Mouse (Mus musculus) heart, postnatal 14 days (tissue): ENCODE data around the gene Zdhhc14. TPM values are rescaled to one million over a fixed set of nuclear protein-coding genes. Genes with fewer than 3 reads are reported as not detected.

Experiments used
- DNase-seq, 2 experiments: peaks; one replicate each; pipeline ENCODE4 v3.0.0; 2021 to 2022
- intact Hi-C: fragments of 180-260 bp; cut with DNase I; formaldehyde crosslinking; loops from one replicate; pipeline ENCODE4 v1.15.1; 2025
- total RNA-seq, 2 experiments: library from RNA; stranded (reverse); gene quantifications; 2 replicates each; pipeline ENCODE4 v1.2.3; 2021

Zdhhc14 gene
- total RNA-seq, 2 experiments from 2014 or later: 4.1 to 4.4 TPM

DNA sequence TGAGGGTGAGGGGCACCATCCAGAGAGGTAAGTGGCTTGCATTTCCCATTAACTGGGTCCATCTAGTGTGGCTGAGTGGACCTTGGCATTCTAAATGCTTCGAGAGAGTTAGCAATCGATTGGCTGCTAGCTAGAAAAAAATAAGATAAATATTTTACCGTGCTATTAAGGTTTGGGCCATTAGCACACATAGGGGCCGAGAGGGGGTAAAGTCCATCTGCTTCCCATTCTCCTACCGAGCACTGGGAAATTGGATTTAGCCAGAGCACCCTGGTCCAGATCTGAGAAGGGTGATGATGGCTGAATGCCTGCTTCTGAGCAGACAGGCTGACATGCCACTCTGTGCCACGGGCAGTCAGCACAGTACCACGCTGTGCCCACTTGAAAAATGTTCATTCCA lies 263.1 kb downstream of the Zdhhc14 start:
- no peak for DNase-seq
- intact Hi-C loops: no loop called here

DNA sequence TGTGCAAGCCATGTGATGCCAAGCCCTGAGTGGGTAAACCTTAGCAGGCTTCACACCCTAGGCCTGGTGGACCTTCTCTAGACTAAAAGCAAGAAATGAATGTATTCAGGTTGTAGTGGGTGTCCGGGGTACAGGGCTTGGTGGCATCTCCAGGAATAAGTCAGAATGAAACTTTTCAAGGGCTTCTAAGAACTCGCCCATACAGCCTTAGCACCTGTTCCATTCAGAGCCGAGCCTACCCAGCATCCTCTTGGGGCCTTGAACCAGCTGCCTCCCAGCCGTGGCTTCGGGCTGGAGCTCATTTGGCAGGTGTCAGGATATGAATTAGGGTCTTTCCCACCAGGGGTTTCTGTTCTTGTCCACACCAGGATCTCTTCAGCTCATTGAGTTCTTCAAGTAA lies 263.7 kb downstream of the Zdhhc14 start:
- no peak for DNase-seq
- intact Hi-C loops: no loop called here

DNA sequence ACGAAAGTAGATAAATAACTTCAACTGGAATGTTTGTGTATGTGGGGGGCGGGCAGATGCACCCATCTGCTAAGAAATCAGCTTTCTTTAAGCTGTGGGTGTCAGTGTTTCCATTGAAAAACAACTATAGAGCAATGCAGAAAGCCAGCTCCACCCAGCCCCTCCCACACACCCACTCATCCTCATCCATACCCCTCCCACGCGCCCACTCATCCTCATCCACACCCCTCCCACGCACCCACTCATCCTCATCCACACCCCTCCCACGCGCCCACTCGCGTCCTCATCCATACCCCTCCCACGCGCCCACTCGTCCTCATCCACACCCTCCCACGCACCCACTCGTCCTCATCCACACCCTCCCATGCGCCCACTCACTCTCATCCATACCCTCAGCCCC lies 264.5 kb downstream of the Zdhhc14 start:
- DNase-seq: no peak
- intact Hi-C loops: no loop called here

DNA sequence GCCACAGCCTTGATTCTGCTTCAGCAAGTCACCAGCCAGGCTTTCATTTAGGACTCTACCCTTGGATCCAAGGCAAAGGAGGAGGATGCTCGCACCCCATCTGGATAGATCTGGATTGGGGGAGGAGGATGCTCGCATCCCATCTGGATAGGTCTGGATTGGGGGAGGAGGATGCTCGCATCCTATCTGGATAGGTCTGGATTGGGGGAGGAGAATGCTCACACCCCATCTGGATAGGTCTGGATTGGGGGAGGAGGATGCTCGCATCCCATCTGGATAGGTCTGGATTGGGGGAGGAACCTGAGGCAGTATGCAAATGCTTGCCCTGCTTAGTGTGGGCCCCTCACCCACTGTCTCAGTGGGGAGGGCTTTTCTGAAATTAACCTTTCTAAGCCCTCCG lies 271.4 kb downstream of the Zdhhc14 start:
- no peak for DNase-seq
- intact Hi-C loops: no loop called here

DNA sequence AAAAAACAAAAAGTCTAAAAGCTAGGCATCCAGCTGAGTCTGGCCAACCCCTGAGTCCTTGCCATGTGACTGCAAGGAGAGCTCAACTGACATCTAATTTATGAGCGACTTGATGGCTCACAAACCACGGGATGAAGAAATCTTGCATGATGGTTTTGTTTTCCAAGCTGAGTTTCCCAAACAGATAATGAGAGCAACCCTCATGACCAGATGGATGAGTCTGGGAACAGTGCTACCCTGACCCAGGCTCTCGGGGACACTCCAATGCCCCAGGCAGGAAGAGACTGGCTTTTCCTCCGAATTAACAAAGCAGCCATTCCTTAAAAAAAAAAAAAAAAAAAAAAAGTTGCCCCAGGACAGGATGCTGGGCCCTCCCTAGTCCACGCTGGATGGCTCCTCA lies 271.9 kb downstream of the Zdhhc14 start:
- no peak for DNase-seq
- intact Hi-C loops: no loop called here

DNA sequence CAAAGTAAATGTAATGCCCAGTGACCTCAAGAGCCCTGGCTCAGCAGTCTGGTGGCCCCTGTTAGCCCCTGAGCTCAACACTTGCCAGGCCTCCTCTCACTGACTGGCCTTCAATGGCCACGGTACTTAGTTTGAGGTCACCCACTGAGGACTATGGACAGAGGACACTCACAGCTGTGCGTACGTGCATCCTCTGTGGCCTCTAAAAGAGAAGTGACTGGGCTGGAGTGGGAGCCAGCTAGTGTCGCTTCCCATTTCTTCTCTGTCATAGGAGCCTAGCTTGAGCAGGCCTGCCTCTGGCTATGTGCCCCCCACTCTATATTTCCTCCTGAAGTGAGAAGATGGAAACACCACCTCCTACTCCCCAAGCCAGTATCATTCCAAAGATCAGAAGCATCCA lies 273.4 kb downstream of the Zdhhc14 start:
- no peak for DNase-seq
- intact Hi-C loops: no loop called here

DNA sequence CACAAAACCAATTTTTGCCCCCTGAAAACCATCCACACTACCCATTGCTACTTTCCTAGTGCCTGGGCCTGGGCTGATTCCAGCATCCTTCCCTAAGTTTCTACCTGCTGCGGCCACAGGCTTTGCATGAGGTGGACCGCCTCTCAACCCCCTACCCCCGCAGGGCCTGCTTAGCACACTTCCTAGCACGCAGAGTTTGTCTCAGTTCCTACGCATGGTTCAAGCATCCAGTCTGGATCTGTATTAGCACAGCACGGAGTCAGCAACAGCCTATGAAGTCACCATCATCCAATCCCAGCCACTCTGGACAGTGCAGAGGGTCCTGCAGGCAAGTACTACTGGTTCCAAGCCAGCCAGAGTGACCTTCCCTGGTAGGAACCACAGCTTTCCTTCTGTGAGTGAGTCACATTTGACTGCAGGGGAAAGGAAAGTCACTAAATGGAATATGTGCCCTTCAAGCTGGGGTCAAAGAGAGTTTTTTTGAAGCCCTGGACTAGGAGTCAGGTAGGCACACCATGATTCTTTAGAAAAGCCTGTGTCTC lies 275.9 kb downstream of the Zdhhc14 start:
- no peak for DNase-seq
- intact Hi-C loops: no loop called here

DNA sequence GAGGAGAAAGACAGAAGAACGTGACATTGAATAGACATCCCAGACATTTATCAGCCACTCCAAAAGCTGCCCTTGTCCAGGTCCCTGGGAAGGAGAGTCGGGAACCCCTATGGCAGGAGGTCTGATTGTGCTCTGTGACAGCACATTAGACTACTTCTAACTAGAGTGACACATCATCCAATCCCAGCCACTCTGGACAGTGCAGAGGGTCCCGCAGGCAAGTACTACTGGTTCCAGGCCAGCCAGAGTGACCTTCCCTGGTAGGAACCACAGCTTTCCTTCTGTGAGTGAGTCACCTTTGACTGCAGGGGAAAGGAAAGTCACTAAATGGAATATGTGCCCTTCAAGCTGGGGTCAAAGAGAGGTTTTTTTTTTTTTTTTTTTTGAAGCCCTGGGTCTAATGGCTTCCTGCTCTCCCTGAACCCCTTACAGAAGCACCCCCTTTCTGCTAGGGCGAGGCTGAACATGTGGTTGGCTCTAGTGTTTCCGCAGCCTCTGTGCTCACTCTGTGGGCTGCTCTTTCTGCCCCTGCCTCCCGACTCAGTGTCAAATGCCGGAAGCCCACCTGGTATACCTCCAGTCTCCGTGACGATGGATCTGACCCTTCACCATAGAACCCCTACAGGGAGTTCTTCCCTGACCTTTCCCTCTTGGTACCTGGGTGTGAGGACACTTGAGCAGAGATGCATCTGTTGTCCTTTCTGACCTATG lies 276.6 kb downstream of the Zdhhc14 start:
- DNase-seq: no peak

DNA sequence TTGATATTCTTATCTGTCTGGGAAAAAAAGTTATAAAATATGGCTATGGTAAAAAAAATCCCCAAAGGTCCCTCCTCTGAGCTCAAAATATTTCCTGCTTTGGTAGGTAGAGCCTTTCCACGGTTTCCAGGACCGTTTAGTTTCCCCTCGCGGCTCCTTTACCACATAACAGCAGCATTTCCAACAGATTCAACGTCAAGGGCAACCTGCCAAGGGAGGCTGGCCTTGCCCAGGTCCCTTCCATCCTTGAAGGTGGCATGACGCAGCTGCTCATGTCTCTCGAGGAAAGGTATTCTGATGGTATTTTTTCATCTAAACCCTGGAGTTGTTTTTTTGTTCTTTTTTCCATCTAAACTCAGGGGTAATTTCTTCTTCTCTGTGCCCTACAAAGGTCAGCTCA lies 277.4 kb downstream of the Zdhhc14 start:
- intact Hi-C loops: no loop called here
- peak; percentile 19 to 40 for DNase-seq

More for the DNA sequence above, 276.6 kb downstream of the Zdhhc14 start:
- intact Hi-C loops: no loop called here

DNA sequence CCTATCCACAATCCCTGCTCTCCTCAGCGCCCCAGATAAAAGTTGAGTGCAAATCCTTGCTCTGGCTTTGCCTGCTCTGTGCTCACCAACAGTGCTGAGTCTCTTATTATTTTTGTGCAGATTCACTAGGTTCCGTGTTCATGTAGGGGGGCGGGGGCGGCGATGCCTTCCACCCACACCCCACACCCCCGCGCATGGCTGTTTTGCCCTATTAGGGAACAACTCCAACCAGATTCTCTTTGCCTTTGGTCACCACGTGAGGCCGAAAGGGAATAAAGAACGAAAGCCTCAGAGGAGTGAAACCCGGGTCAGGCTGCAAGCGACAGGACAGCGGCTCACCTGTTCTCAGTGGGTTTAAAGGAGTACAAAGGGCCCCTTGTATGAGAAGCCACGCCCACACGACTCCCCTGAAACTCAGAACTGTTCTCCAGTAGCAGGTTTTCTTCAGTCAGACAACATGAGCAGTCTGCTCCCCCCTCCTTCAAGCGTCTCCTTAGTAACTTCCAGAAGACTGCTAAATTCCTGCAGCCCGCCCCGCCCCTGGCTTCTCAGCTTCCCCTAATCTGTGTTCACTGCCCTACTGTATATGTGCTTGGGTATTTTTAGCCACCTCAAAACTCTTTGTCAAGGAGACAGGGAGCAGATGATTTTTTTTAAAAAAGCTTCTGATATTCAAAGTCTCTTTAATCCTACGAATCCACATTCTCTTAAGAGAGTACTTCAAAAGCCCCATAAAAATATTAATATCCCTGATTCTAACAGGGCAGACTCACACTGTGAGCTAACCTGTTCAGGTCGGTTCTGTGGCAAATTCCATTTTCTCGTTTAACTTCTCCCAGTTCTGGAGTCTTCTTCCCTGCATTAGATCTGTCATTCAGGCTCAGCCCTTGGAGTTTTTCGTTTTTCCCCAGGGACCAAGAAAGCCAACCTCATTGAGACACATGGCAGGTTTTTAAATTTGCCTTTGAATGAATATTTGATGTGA lies 278.2 kb downstream of the Zdhhc14 start:
- DNase-seq: peak; percentile 32 to 46
- intact Hi-C loops: no loop called here

DNA sequence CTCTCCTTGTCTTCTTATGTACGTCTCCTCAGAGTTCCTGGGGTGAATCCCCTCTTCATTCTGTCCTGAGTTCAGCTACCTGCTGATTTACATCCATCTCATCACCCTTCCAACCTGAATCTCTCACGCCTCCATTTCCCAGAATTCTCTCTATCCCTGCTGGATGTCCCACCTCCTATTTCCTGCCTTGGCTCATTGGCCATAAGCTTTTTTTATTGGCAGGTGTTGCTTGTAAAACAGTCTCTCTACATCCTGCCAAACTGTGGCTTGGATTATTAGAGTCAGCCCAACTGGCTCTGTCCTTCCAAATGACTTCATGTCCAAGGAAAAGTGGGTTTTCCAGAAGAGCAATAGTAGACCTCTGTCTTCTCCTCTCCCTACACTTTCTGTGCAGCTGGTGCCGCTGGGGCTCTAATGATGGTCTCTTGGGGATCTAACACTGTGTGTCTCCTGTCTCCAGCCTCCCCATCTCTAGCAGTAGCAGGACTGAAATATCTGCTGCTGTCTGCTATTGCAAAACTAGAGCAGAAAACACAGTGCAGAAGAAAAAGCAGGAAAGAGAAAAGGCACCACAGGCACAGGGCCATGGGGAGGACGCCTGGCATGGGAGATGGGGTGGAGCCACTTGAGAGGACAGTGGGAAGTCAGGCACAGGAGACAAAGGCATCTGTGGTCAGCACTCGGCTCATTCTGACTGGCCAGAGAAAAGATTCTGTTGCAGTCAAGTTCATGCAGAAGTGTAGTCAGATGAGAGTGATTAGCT lies 288.0 kb downstream of the Zdhhc14 start:
- peak; percentile 45 to 51 for DNase-seq
- intact Hi-C loops: no loop called here

DNA sequence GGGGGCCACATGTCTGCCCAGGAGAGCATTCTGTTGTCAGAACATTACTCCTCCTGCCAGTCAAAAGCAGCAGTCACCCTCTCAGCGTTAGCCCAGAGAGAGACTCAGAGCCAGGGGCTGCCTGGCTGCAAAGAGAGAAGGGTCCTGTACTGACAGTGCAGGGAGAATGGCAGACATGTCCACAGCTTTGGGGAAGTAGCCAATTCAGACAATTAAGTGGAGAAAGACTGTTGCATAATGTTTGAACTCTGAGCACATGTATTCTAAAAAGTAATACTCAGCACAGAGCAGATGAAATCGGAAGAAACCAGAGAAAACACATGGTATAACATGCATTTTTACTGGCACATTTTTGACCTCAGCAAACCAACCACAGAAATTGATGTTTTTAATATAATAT lies 292.9 kb downstream of the Zdhhc14 start:
- intact Hi-C loops: no loop called here
- no peak for DNase-seq

DNA sequence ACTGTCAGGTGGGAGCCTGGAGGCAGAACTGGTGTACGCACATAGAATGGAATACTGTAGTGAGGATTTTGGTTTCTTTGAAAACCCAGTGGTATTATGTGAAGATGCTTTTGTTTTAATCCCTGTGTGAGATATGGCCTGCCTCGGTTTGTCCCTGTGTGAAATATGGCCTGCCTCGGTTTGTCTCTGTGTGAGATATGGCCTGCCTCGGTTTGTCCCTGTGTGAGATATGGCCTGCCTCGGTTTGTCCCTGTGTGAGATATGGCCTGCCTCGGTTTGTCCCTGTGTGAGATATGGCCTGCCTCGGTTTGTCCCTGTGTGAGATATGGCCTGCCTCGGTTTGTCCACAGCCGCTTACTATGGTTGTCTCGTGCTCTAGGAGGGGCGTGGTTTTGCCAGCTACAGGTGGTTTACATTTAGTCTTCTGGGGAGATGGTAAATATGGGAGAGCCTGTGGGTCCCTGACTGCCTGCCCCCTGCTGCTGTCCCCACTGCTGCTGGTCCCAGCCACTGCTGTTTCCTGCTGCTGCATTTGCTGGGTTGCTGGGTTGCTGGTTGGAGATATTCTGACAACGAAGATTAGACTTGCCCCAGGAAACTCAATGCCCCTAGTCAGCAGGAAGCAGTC lies 299.9 kb downstream of the Zdhhc14 start:
- no peak for DNase-seq
- intact Hi-C loops: no loop called here

DNA sequence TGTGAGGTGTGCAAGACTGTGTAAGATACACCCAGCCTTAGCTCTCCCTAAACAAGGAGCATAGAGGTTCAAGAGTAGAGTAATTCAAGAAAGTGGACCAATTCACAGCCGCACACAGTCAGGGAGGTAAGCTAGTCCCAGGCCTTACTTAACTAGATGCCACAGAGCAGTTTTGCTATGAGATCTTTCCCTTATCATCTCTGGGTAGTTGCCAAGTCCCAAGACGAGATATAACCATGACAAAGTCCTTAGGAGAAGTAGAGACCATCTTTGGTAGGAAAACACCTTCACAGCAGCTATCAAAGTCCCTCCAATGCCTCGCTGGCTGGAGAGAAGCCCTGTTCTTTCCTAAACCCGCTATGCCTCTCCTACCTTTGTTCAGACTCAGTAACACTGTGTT lies 301.2 kb downstream of the Zdhhc14 start:
- intact Hi-C loops: no loop called here
- DNase-seq: no peak

DNA sequence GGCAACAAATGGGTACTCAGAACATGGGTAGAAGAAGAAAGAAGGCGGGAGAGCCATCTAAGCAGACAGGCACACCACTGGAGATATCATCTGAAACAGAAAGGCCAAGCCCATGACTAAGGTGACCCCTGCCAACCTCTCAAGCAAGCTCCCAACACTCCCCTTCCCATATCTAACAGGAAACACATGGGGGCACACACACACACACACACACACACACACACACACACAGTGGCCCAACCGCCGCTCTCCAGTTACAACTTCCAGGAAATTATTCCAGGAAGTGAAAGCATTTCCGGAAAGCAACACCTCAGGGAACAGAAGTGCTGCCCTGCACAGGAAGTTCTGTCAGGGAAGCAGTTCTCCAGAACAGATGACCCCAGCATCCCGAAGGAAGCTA lies 301.9 kb downstream of the Zdhhc14 start:
- intact Hi-C loops: no loop called here
- no peak for DNase-seq

DNA sequence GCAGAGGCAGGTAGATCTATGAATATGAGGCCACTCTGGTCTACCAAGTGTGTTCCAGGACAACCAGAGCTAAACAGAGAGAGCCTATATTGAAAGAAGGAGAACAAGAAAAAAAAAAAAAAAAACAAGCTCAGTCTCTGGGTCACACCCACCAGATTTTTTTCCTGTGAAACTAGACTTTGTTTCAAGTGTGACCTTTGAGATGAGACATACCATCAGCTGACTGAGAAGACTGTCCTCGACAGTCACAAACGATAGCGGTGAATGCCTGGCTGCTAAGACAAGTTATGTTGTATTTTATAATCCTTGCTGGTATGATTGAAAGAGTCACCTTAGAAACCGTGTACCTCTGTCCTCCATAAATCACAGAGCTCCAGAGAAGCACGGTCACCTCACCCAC lies 303.0 kb downstream of the Zdhhc14 start:
- DNase-seq: no peak
- intact Hi-C loops: loop anchor here (5.0 kb wide), 1 partner anchor 222 kb away; no protein-coding TSS in a partner anchor

DNA sequence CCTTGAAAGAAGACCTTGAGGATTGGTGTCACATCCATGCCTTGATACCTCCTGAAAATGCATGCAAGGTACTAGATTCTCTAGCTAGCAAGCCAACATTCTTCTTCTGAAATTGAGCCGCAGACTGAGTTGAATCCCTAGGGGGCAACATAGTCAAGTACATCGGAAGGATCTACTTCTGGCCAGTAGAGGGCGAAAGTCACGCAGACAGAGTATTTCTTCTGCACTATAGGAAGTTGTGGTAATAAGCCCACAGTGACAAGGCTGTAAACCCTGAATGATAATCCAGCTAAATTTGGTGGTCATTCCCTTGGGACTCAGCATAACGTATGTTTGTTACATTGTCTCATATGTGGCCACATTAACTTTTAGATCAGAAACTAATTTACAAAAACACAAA lies 303.5 kb downstream of the Zdhhc14 start:
- peak; percentile 68 to 80 for DNase-seq
- intact Hi-C loops: loop anchor here (1.0 to 5.0 kb wide), 3 partner anchors 45 to 221 kb away; partner anchors contain the start of gene Snx9

DNA sequence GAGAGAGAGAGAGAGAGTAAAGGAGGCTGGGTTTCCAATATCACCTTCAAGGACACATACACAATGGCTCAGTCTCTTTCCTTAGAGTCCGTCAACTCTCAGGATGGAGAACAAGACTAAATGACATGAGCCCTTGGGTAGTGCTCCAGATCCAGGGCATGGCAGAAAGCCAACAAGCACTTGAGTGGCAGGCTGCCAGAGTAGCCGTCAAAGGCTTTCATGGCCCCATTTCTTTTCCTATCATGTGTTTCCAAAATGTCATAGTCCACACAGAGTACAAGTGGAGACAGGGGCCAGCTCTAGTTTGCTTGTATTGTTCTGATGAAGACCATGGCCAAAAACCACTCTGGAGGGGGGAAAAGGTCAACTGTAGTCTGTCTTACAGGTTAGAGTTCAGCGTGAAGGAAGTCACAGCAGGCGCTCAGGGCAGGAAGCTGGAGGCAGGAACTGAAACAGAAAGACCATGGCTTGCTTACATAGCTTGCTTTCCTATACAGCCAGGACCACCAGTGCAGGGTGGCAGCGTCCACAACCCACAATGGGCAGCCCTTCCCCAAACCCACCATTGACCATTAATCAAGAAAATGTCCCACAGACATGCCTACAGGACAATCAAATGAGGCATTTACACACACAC lies 304.9 kb downstream of the Zdhhc14 start:
- peak in 1 of 2 experiments; percentile 37 for DNase-seq
- intact Hi-C loops: loop anchor here (2.0 to 5.0 kb wide), 2 partner anchors 44 to 220 kb away; partner anchors contain the start of gene Snx9

DNA sequence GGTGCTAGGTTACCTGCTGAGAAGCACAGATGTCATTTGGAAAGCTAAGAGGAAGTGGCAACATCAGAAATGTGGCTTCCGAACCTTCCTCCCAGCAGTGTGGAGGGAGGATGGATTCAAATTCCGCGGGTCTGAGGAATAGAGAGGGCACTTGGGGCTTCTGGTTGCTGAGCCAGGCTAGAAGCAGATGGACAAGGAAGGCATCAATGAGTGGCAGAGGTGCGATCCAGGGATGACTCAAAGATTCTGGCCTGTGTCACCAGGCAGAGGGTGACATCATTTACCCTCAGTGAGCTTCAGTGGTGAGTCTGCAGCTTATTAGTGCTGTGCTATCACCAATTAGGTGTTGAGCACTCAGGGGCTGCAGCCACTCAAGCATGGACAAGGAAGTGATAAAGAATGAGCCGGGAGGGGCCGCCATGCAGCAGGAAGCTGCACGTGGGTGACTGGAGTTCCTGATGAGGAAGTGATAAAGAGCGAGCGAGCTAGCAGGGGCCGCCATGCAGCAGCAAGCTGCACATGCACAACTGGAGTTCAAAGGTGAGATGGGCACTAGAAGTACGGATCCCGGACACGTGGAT lies 306.0 kb downstream of the Zdhhc14 start:
- intact Hi-C loops: loop anchor here (5.0 kb wide), 1 partner anchor 219 kb away; no protein-coding TSS in a partner anchor
- no peak for DNase-seq
